ENCODE assay signal across 12 mouse cellular contexts in genomic region chr17:9632140-9632539, GRCm38 (mm10). TPM values are rescaled to one million over a fixed set of nuclear protein-coding genes. Genes with fewer than 3 reads are reported as not detected.
DNase-seq lines count a peak whose midpoint lies in the region; ATAC-seq and TF ChIP-seq lines count a peak whose summit lies in the region.
"Had no signal": no experiment of that assay in that cellular context is flagged by ENCODE, and none has a peak within 500 bp of the region (broad histone marks: within the 10 kb centered on the region; RNA-seq: fewer than 3 reads in every experiment).

No protein-coding gene starts in this region.

- peak; percentile 48 for DNase-seq in midbrain, embryonic 14.5 days
- no peak for DNase-seq in midbrain, embryonic 10.5 days (ENCODE audit: low spot score)
- peak; percentile 35 to 40 for DNase-seq in cerebellum, postnatal 14 days
- DNase-seq in layer of hippocampus, adult 2 months (ENCODE audit: low spot score in 2 of 2): peak; percentile 39 to 42
- peak; percentile 9 for DNase-seq in right cerebral cortex, postnatal 25 days
- DNase-seq in lung, postnatal 14 days: no peak

- H3K27ac ChIP-seq in midbrain, embryonic 14.5 days (replicated peaks; ENCODE audit: low read depth, low read length): 0 out of 2 replicates have a peak overlapping the region, but pooled peaks have one; percentile 20
- no peak overlapping the region; the same call in 1 of the 2 replicates for H3K27ac ChIP-seq in midbrain, embryonic 10.5 days (replicated peaks)
- H3K27ac ChIP-seq in layer of hippocampus, adult 2 months: peak overlapping the region; percentile 86
- no peak overlapping the region for H3K27ac ChIP-seq in intestine, postnatal 0 days (ENCODE audit: low read depth, low read length)

- ATAC-seq in midbrain, embryonic 14.5 days (ENCODE audit: low FRiP score, low TSS enrichment): no peak
- ATAC-seq in intestine, postnatal 0 days: no peak
- ATAC-seq: inflammation-experienced regulatory T-cells, adult 6 months had no signal

- no peak overlapping the region for H3K4me2 ChIP-seq in midbrain, embryonic 14.5 days (ENCODE audit: low read length)
- no peak overlapping the region for H3K4me2 ChIP-seq in intestine, postnatal 0 days (replicated peaks; ENCODE audit: low read depth)
- H3K4me2 ChIP-seq: heart, embryonic 11.5 days had no signal

- H3K9me3 ChIP-seq in midbrain, embryonic 14.5 days (ENCODE audit: control insufficient read depth, low read length): no peaks in the 10 kb centered on the region
- H3K9me3 ChIP-seq in midbrain, embryonic 10.5 days (replicated peaks): no peaks in the 10 kb centered on the region
- no peaks in the 10 kb centered on the region for H3K9me3 ChIP-seq in intestine, postnatal 0 days (ENCODE audit: control insufficient read depth)

- TF ChIP-seq CTCF in layer of hippocampus, adult 2 months (conservative IDR thresholded peaks at IDR 0.05): no peak
- TF ChIP-seq CTCF in intestine, postnatal 0 days (IDR thresholded peaks at IDR 0.05; ENCODE audit: low read depth): no peak

- WGBS in midbrain, embryonic 14.5 days: 70% methylated on average over 5 of the region's 5 CpGs
- 77% methylated on average over 5 of the region's 5 CpGs for WGBS in midbrain, embryonic 10.5 days
- 64% methylated on average over 5 of the region's 5 CpGs for WGBS in intestine, postnatal 0 days

- H3K4me3 ChIP-seq in midbrain, embryonic 14.5 days (replicated peaks; ENCODE audit: low read depth, low read length): no peak overlapping the region
- no peak overlapping the region for H3K4me3 ChIP-seq in midbrain, embryonic 10.5 days
- no peak overlapping the region for H3K4me3 ChIP-seq in layer of hippocampus, adult 2 months
- H3K4me3 ChIP-seq in intestine, postnatal 0 days (ENCODE audit: low read depth, low read length): no peak overlapping the region

- H3K4me1 ChIP-seq in midbrain, embryonic 14.5 days (ENCODE audit: control insufficient read depth, insufficient read depth, low read length): peaks cover 6% of the 10 kb centered on the region; the same call in 1 of the 2 replicates
- H3K4me1 ChIP-seq in midbrain, embryonic 10.5 days: peaks cover 32% of the 10 kb centered on the region
- no peaks in the 10 kb centered on the region for H3K4me1 ChIP-seq in intestine, postnatal 0 days (replicated peaks; ENCODE audit: control insufficient read depth, insufficient read depth, low read length)

- no peak overlapping the region for H3K9ac ChIP-seq in midbrain, embryonic 14.5 days (replicated peaks; ENCODE audit: low read length)
- no peak overlapping the region for H3K9ac ChIP-seq in intestine, postnatal 0 days (ENCODE audit: low read depth, low read length)

- no peaks in the 10 kb centered on the region for H3K27me3 ChIP-seq in midbrain, embryonic 14.5 days (ENCODE audit: control insufficient read depth, insufficient read depth, low read length)
- no peaks in the 10 kb centered on the region for H3K27me3 ChIP-seq in midbrain, embryonic 10.5 days (ENCODE audit: low read depth, poor library complexity, severe bottlenecking)
- H3K27me3 ChIP-seq in intestine, postnatal 0 days (replicated peaks; ENCODE audit: control insufficient read depth, insufficient read depth, low read length): peaks cover 38% of the 10 kb centered on the region

- H3K36me3 ChIP-seq in midbrain, embryonic 14.5 days (ENCODE audit: control insufficient read depth, insufficient read depth, low read length): no peaks in the 10 kb centered on the region
- no peaks in the 10 kb centered on the region for H3K36me3 ChIP-seq in midbrain, embryonic 10.5 days
- no peaks in the 10 kb centered on the region for H3K36me3 ChIP-seq in intestine, postnatal 0 days (ENCODE audit: control insufficient read depth, insufficient read depth)

RNA-seq across cellular contexts. Expression of gene Pabpc6, which starts 37.4 kb away (rescaled TPM):
- polyA plus RNA-seq in midbrain, embryonic 14.5 days (2014; fragmentation: Nextera tagmentation; extraction: Ambion mirVana): not detected in 2 replicates
- polyA plus RNA-seq in midbrain, embryonic 10.5 days (2016; fragmentation: Nextera tagmentation; extraction: Ambion mirVana): not detected in 2 replicates
- not detected for total RNA-seq in layer of hippocampus, adult 2 months (2021)
- not detected in 2 replicates for polyA plus RNA-seq in intestine, postnatal 0 days (2015; fragmentation: Nextera tagmentation; extraction: Ambion mirVana)
- polyA plus RNA-seq: embryonic facial prominence, embryonic 11.5 days; heart, embryonic 11.5 days; inflammation-experienced regulatory T-cells, adult 6 months; limb, embryonic 11.5 days; lung, embryonic 16.5 days had no signal

Comparison
In these comparisons a context has a peak if more than half of its experiments do, and no peak if none do; other contexts are left out.
1. DNase-seq: peak in midbrain, embryonic 14.5 days (single experiment), cerebellum, postnatal 14 days (2 of 2), layer of hippocampus, adult 2 months (2 of 2) and right cerebral cortex, postnatal 25 days (single experiment); none in midbrain, embryonic 10.5 days (single experiment) and lung, postnatal 14 days (single experiment).
2. H3K27ac ChIP-seq: peak in midbrain, embryonic 14.5 days (single experiment) and layer of hippocampus, adult 2 months (single experiment); none in midbrain, embryonic 10.5 days (single experiment) and intestine, postnatal 0 days (single experiment).